Mouse (Mus musculus) hindbrain, embryonic 16.5 days (tissue): ENCODE measurements at regions not wholly inside any gene's neighbourhood (a gene's known extent, or its start where the extent isn't known, plus 50 kb on each side); places are given as distances from the start of the nearest gene placed in this dataset.

ENCODE experiments used
- ATAC-seq: fragments of 200-750 bp; cut with Nextera tagmentation; 2 replicates; pipeline ENCODE4 v1.8.0; 2017; ENCODE audit warnings: moderate TSS enrichment, moderate library complexity
- H3K27ac ChIP-seq: fragments of 300-500 bp; sonication (generic); 2 replicates; pipeline ENCODE4 v1.5.1; 2014; ENCODE audit warnings: low read depth, mild to moderate bottlenecking, control low read depth, low read length, moderate library complexity
- H3K27me3 ChIP-seq: fragments of 300-500 bp; sonication (generic); replicated peaks from 2 replicates; pipeline ENCODE4 v1.6.1; 2014; ENCODE audit warnings: low read length; ENCODE audit not compliant: control insufficient read depth, insufficient read depth
- H3K36me3 ChIP-seq: fragments of 300-500 bp; sonication (generic); 2 replicates; pipeline ENCODE4 v1.6.1; 2014; ENCODE audit warnings: mild to moderate bottlenecking, low read length, moderate library complexity, mixed read lengths; ENCODE audit not compliant: control insufficient read depth, insufficient read depth
- H3K4me1 ChIP-seq: fragments of 300-500 bp; sonication (generic); 2 replicates; pipeline ENCODE4 v1.6.1; 2014; ENCODE audit warnings: low read depth, low read length; ENCODE audit not compliant: control insufficient read depth, insufficient read depth
- H3K4me2 ChIP-seq: fragments of 300-500 bp; sonication (generic); 2 replicates; pipeline ENCODE4 v1.6.1; 2014; ENCODE audit warnings: mild to moderate bottlenecking, low read length, control low read depth, moderate library complexity
- H3K4me3 ChIP-seq: fragments of 300-500 bp; sonication (generic); 2 replicates; pipeline ENCODE4 v1.5.1; 2014; ENCODE audit warnings: mild to moderate bottlenecking, low read length, control low read depth, moderate library complexity
- H3K9ac ChIP-seq: fragments of 300-500 bp; sonication (generic); 2 replicates; pipeline ENCODE4 v1.6.1; 2014; ENCODE audit warnings: low read depth, mild to moderate bottlenecking, control low read depth, low read length, moderate library complexity
- H3K9me3 ChIP-seq: fragments of 300-500 bp; sonication (generic); 2 replicates; pipeline ENCODE4 v1.6.1; 2014; ENCODE audit warnings: mild to moderate bottlenecking, low read length, moderate library complexity; ENCODE audit not compliant: control insufficient read depth
- WGBS: fragments of 180-500 bp; shearing (Covaris S2); extraction: QIAGEN DNeasy Blood & Tissue Kit; methylation state at CpG from one replicate; pipeline ENCODE4 v1.1.7; 2014; 5-methylcytosine and 5-hydroxymethylcytosine counted together

GRCm38 (mm10) chr13:107539867-107540266 lies 504.4 kb upstream of the Smim15 start:
- H3K9ac ChIP-seq, result no peak overlapping the region
- H3K4me2 ChIP-seq, result no peak overlapping the region; the same call in 1 of the 2 replicates
- WGBS, result 64% methylated on average over 4 of the region's 4 CpGs
- H3K4me1 ChIP-seq, result peaks cover 26% of the 10 kb centered on the region
- H3K4me3 ChIP-seq, result no peak overlapping the region
- no peaks in the 10 kb centered on the region for H3K36me3 ChIP-seq
- H3K27me3 ChIP-seq, result no peaks in the 10 kb centered on the region
- ATAC-seq, result no peak
- no peaks in the 10 kb centered on the region for H3K9me3 ChIP-seq
- peak overlapping the region; percentile 87 for H3K27ac ChIP-seq

GRCm38 (mm10) chr13:107539326-107539725 lies 504.9 kb upstream of the Smim15 start:
- Histone ChIP-seq H3K4me2 (no peak overlapping the region), H3K27ac (peak overlapping the region; percentile 3; the same call in 1 of the 2 replicates), H3K4me1 (peaks cover 26% of the 10 kb centered on the region), H3K27me3 (no peaks in the 10 kb centered on the region), H3K4me3 (no peak overlapping the region), H3K9ac (no peak overlapping the region), H3K36me3 (no peaks in the 10 kb centered on the region), H3K9me3 (no peaks in the 10 kb centered on the region)
- WGBS, result 58% methylated on average over 4 of the region's 4 CpGs
- no peak for ATAC-seq

- Histone ChIP-seq H3K36me3 (no peaks in the 10 kb centered on the region), H3K4me1 (peaks cover 8% of the 10 kb centered on the region), H3K27me3 (no peaks in the 10 kb centered on the region), H3K9me3 (no peaks in the 10 kb centered on the region), H3K27ac (no peak overlapping the region), H3K4me3 (no peak overlapping the region), H3K4me2 (no peak overlapping the region), H3K9ac (no peak overlapping the region)
- no peak for ATAC-seq
- 86% methylated on average over 5 of the region's 5 CpGs for WGBS
These were observed 509.0 kb upstream of the Smim15 start for GRCm38 (mm10) chr13:107535213-107535612.

GRCm38 (mm10) chr13:107533323-107533722 lies 510.9 kb upstream of the Smim15 start:
- no peaks in the 10 kb centered on the region for H3K27me3 ChIP-seq

GRCm38 (mm10) chr13:107531528-107531927 lies 509.6 kb upstream of the Kif2a start:
- no peak overlapping the region for H3K27ac ChIP-seq
- no peaks in the 10 kb centered on the region for H3K27me3 ChIP-seq
- H3K9me3 ChIP-seq, result no peaks in the 10 kb centered on the region
- H3K4me1 ChIP-seq, result peaks cover 2% of the 10 kb centered on the region; the same call in 1 of the 2 replicates
- WGBS, result 45% methylated on average over 10 of the region's 10 CpGs
- no peak overlapping the region for H3K9ac ChIP-seq
- no peak overlapping the region for H3K4me2 ChIP-seq
- H3K4me3 ChIP-seq, result no peak overlapping the region
- no peak for ATAC-seq
- no peaks in the 10 kb centered on the region for H3K36me3 ChIP-seq

More at GRCm38 (mm10) chr13:107533323-107533722, 510.9 kb upstream of the Smim15 start:
- WGBS, result 93% methylated on average over 3 of the region's 3 CpGs
- Histone ChIP-seq H3K4me2 (no peak overlapping the region), H3K9ac (no peak overlapping the region), H3K4me3 (no peak overlapping the region), H3K36me3 (no peaks in the 10 kb centered on the region), H3K27ac (no peak overlapping the region), H3K4me1 (peaks cover 2% of the 10 kb centered on the region; the same call in 1 of the 2 replicates), H3K9me3 (no peaks in the 10 kb centered on the region)
- ATAC-seq, result no peak

DNA sequence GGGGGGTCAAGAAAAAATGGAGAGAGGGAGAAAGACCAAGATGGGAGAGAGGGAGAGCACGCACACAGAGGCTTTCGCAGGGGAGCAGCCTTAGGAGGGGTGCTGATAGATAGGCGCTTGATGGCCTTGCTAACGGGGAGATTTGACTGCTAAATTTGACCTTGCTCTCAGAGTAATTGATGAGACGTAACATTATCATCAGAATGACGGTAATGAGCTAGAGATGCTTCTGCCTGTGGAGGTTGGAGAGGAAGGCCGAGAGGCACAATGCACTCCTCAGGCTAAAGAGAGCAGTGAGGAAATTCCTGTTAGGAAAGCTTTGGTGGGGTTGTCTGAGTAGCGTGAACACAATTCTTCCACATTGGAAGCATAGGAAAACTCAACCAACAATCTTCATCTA lies 509.1 kb upstream of the Kif2a start:
- 35% methylated on average over 8 of the region's 8 CpGs for WGBS
- no peak overlapping the region for H3K9ac ChIP-seq
- H3K27ac ChIP-seq, result no peak overlapping the region
- no peak overlapping the region for H3K4me2 ChIP-seq
- peaks cover 2% of the 10 kb centered on the region; the same call in 1 of the 2 replicates for H3K4me1 ChIP-seq
- H3K9me3 ChIP-seq, result no peaks in the 10 kb centered on the region
- no peaks in the 10 kb centered on the region for H3K27me3 ChIP-seq
- no peak overlapping the region for H3K4me3 ChIP-seq
- H3K36me3 ChIP-seq, result no peaks in the 10 kb centered on the region
- ATAC-seq, result 0 out of 2 replicates have a peak, but pooled peaks have one; percentile 34

GRCm38 (mm10) chr13:107530392-107530791 lies 508.5 kb upstream of the Kif2a start:
- H3K4me3 ChIP-seq, result no peak overlapping the region
- no peak overlapping the region for H3K9ac ChIP-seq
- H3K4me1 ChIP-seq, result peaks cover 2% of the 10 kb centered on the region; the same call in 1 of the 2 replicates
- H3K36me3 ChIP-seq, result no peaks in the 10 kb centered on the region
- WGBS, result 81% methylated on average over 1 of the region's 1 CpGs
- H3K9me3 ChIP-seq, result no peaks in the 10 kb centered on the region
- no peak overlapping the region for H3K4me2 ChIP-seq
- no peak overlapping the region for H3K27ac ChIP-seq
- H3K27me3 ChIP-seq, result no peaks in the 10 kb centered on the region
- no peak for ATAC-seq

- 81% methylated on average over 15 of the region's 15 CpGs for WGBS
- ATAC-seq, result no peak
- Histone ChIP-seq H3K4me2 (no peak overlapping the region), H3K27me3 (no peaks in the 10 kb centered on the region), H3K27ac (no peak overlapping the region), H3K36me3 (no peaks in the 10 kb centered on the region), H3K9me3 (no peaks in the 10 kb centered on the region), H3K4me3 (no peak overlapping the region), H3K9ac (no peak overlapping the region), H3K4me1 (peaks cover 2% of the 10 kb centered on the region; the same call in 1 of the 2 replicates)
These were observed 507.0 kb upstream of the Kif2a start for GRCm38 (mm10) chr13:107528724-107529456.

DNA sequence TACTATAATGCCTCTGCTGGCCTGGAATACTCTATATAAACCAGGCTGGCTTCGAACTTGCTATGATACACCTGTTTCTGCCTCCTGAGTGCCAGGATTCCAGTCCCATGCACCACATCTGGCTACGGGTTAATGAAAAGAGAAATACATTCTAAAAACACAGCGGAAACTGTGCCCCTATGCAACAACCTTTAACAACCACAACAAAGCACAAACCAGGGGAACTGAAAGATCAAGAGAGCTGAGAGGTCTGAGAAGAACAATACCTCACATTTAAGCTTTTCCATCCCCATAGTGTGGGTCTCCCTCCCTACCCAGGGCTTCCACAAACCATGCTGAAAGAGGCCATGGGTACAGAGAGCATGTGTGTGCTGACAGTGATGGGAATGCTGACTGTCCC lies 501.0 kb upstream of the Kif2a start:
- no peak for ATAC-seq
- no peak overlapping the region for H3K9ac ChIP-seq
- no peaks in the 10 kb centered on the region for H3K36me3 ChIP-seq
- H3K27ac ChIP-seq, result no peak overlapping the region
- H3K4me2 ChIP-seq, result no peak overlapping the region
- no peaks in the 10 kb centered on the region for H3K27me3 ChIP-seq
- H3K9me3 ChIP-seq, result no peaks in the 10 kb centered on the region
- no peak overlapping the region for H3K4me3 ChIP-seq
- no peaks in the 10 kb centered on the region for H3K4me1 ChIP-seq
- WGBS, result 94% methylated on average over 3 of the region's 3 CpGs
